Mouse (Mus musculus): ENCODE results near the gene Camk2d.

GRCm38 (mm10) chr3:126701067-126701466 is 105.0 kb downstream of the Camk2d start:
- TF ChIP-seq CTCF (IDR thresholded peaks at IDR 0.05; ENCODE audit: low read depth) = no peak
- TF ChIP-seq EP300 (optimal IDR thresholded peaks at IDR 0.05) = no peak

Data from stomach, postnatal 0 days (tissue).